Mouse (Mus musculus): ENCODE data around the gene Acvr1. TPM values are rescaled to one million over a fixed set of nuclear protein-coding genes. Genes with fewer than 3 reads are reported as not detected.

Acvr1 gene
- total RNA-seq, 2 experiments from 2014 or later, result 32.2 to 32.8 TPM

Other genes starting within 250 kb of the Acvr1 start
- 10 to 100 TPM; 25.9 to 28.0 TPM for gene Acvr1c, start 209.3 kb downstream of the Acvr1 start, total RNA-seq (2021)
- not detected for gene Gm17409, start 97.0 kb downstream of the Acvr1 start, total RNA-seq (2021)
- 10 to 100 TPM; 32.6 to 35.2 TPM for gene Upp2, start 141 bp upstream of the Acvr1 start, total RNA-seq (2021)